Mouse (Mus musculus) ES-E14 (cell line): Measurements from ENCODE around the gene Clpp. TPM values are rescaled to one million over a fixed set of nuclear protein-coding genes. Genes with fewer than 3 reads are reported as not detected.

Experiments used
- DNase-seq: peaks from one replicate; pipeline ENCODE4 v3.0.0-alpha.2; 2013; ENCODE audit warnings: low read depth, low spot score
- H3K27ac ChIP-seq: 2 replicates; pipeline ENCODE4 v1.5.1; 2012; ENCODE audit warnings: low read depth, mild to moderate bottlenecking, low read length, moderate library complexity, mixed read lengths; ENCODE audit not compliant: poor library complexity, insufficient read depth, severe bottlenecking
- H3K36me3 ChIP-seq: 2 replicates; pipeline ENCODE4 v1.6.1; 2012; ENCODE audit warnings: mild to moderate bottlenecking, low read length, moderate library complexity, mixed read lengths; ENCODE audit not compliant: control insufficient read depth, poor library complexity, insufficient read depth, severe bottlenecking
- H3K4me1 ChIP-seq, 2 experiments: fragments of 150-350 bp in 1 of 2; sonication (generic) in 1 of 2; 2 replicates each; pipeline ENCODE4 v1.6.1; 2012; ENCODE audit warnings: low read length in 2 of 2, mild to moderate bottlenecking in 1 of 2, mixed read lengths in 1 of 2; ENCODE audit not compliant: control insufficient read depth in 2 of 2, insufficient read depth in 2 of 2, poor library complexity in 1 of 2
- H3K4me3 ChIP-seq, 2 experiments: fragments of 150-350 bp in 1 of 2; sonication (generic) in 1 of 2; 2 replicates each; pipeline ENCODE4 v1.5.1; 2012; ENCODE audit warnings: low read length in 2 of 2, low read depth in 1 of 2, mild to moderate bottlenecking in 1 of 2, mixed read lengths in 1 of 2; ENCODE audit not compliant: insufficient read depth in 1 of 2, poor library complexity in 1 of 2, severe bottlenecking in 1 of 2
- H3K9ac ChIP-seq: 2 replicates; pipeline ENCODE4 v1.6.1; 2012; ENCODE audit warnings: low read depth, mild to moderate bottlenecking, low read length, mixed read lengths; ENCODE audit not compliant: poor library complexity, insufficient read depth, severe bottlenecking
- H3K9me3 ChIP-seq: fragments of 150-350 bp; sonication (generic); 2 replicates; pipeline ENCODE4 v1.6.1; 2012; ENCODE audit warnings: low read depth, mild to moderate bottlenecking, low read length; ENCODE audit not compliant: control insufficient read depth, insufficient read depth
- CHD2 ChIP-seq: IDR thresholded peaks from 2 replicates; pipeline ENCODE4 v1.6.1; 2014; ENCODE audit warnings: mild to moderate bottlenecking, low read depth, low read length, inconsistent platforms
- HCFC1 ChIP-seq: IDR thresholded peaks from 2 replicates; pipeline ENCODE4 v1.6.1; 2012; ENCODE audit warnings: low read length, inconsistent platforms, borderline replicate concordance; ENCODE audit not compliant: insufficient read depth
- MAFK ChIP-seq: IDR thresholded peaks from 2 replicates; pipeline ENCODE4 v1.6.1; 2014; ENCODE audit warnings: mild to moderate bottlenecking, low read depth, low read length, inconsistent platforms; ENCODE audit not compliant: insufficient read depth
- ZC3H11A ChIP-seq: IDR thresholded peaks from 2 replicates; pipeline ENCODE4 v1.6.1; 2012; ENCODE audit warnings: low read depth, mild to moderate bottlenecking, inconsistent platforms, low read length, borderline replicate concordance
- ZNF384 ChIP-seq: IDR thresholded peaks from 2 replicates; pipeline ENCODE4 v1.6.1; 2012; ENCODE audit warnings: low read depth, low read length, inconsistent platforms
- in situ Hi-C, 2 experiments: fragments of 600-800 bp; cut with MboI; formaldehyde crosslinking; loops; one replicate each; pipeline ENCODE4 v1.15.1; 2025; ENCODE audit warnings: low sequenced_read_pairs in 2 of 2, inconsistent platforms in 1 of 2; ENCODE audit not compliant: unreplicated experiment in 2 of 2
- total RNA-seq: library from RNA; depleted of rRNA; stranded (reverse); fragments of 300-350 nt; gene quantifications from 2 replicates; pipeline ENCODE4 v1.2.3, GENCODE M21; 2012; rRNA removed

Gene Clpp
- 185 and 187 TPM in 2 replicates for total RNA-seq

DNA sequence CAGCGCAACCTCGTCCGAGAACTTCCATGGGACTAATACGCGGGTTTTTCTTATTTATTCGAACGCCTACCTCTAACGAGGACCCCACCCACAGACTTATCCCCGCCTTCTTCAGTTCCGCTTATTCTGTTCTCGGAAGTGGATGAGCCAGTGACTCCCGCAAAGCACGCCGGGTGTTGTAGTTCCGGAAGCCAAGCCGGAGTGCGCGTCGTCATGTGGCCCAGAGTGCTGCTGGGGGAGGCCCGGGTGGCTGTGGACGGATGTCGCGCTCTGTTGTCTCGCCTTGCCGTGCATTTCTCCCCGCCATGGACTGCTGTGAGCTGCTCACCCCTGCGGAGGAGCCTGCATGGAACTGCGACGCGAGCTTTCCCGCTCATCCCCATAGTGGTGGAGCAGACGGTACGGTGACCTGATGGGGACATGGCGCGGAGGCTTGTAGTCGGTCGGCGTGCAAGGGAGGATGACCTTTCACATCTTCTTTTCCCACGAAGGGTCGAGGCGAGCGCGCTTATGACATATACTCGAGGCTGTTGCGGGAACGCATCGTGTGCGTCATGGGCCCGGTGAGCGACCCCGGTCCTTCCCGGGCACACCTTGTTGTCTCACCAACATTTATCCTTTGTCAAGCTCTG is at the start of gene Clpp:
Gene Clpp (plus strand): TSS at position 191 of the 632 bp plus-strand sequence.
- Histone ChIP-seq H3K9ac (peak within 1 kb of the TSS; percentile 88), H3K4me3 (peak within 1 kb of the TSS; percentile 83 to 87), H3K27ac (peak within 1 kb of the TSS; percentile 75), H3K36me3 (peaks cover 32% of the 10 kb centered on the region), H3K9me3 (no peaks in the 10 kb centered on the region), H3K4me1 (peaks cover 4% of the 10 kb centered on the region in 2 experiments; a peak in 2 of 4 replicates)
- DNase-seq: peak; percentile 93
- TF ChIP-seq HCFC1: peak; percentile 89
- no peak for TF ChIP-seq ZNF384
- no peak for TF ChIP-seq MAFK
- in situ Hi-C loops: no loop called here

DNA sequence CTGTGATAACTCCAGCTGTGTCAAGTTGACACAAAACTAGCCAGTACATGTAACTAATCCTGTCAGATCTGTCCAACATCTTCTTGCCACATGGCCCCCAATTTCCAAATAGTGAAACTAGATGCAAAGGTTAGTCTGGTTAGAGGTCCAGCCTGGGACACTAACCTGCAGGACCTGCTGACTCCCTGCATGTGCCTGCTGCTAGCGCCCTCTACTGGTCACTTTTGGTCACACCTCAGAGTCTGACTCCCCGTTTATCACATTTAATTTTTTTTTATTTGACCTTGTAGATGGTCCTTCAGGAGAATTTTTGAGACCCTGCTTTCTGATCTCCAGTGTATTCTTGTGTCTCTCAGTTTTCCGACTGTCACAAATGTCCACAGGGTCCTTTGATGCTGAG is 39.2 kb upstream of the Clpp start:
- H3K27ac ChIP-seq: no peak overlapping the region
- DNase-seq: peak; percentile 52
- no peak for TF ChIP-seq HCFC1
- TF ChIP-seq ZC3H11A: peak; percentile 24; the same call in 1 of the 2 replicates
- peak; percentile 84 for TF ChIP-seq ZNF384
- H3K36me3 ChIP-seq: no peaks in the 10 kb centered on the region
- in situ Hi-C loops: no loop called here
- H3K9ac ChIP-seq: no peak overlapping the region
- H3K4me1 ChIP-seq: peaks cover 0 to 8% of the 10 kb centered on the region in 2 experiments; a peak in 2 of 4 replicates
- H3K9me3 ChIP-seq: no peaks in the 10 kb centered on the region
- H3K4me3 ChIP-seq: no peak overlapping the region

DNA sequence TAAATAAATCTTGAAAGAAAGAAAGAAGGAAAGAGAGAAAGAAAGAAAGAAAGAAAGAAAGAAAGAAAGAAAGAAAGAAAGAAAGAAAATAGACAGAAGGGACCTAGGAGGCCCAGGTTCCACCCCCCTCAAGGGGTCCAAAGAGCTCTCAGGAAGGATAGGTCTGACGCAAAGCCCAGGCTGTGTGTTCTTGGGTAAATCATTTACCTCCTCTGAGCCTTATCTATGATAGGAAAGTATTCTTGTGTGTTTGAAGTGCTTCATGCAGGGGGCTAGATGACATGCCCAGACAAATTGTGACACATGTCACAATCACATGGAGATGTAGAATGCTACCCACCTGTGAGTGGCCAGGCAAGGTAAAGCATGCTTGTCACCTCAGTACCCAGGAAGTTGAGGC is 37.5 kb upstream of the Clpp start:
- H3K4me3 ChIP-seq: no peak overlapping the region
- H3K27ac ChIP-seq: no peak overlapping the region
- DNase-seq: no peak
- H3K4me1 ChIP-seq: peaks cover 0 to 8% of the 10 kb centered on the region in 2 experiments; a peak in 2 of 4 replicates
- in situ Hi-C loops: no loop called here
- H3K36me3 ChIP-seq: no peaks in the 10 kb centered on the region
- H3K9ac ChIP-seq: no peak overlapping the region
- TF ChIP-seq ZNF384 (no peak), HCFC1 (no peak), CHD2 (no peak), MAFK (no peak), ZC3H11A (no peak)
- no peaks in the 10 kb centered on the region for H3K9me3 ChIP-seq

DNA sequence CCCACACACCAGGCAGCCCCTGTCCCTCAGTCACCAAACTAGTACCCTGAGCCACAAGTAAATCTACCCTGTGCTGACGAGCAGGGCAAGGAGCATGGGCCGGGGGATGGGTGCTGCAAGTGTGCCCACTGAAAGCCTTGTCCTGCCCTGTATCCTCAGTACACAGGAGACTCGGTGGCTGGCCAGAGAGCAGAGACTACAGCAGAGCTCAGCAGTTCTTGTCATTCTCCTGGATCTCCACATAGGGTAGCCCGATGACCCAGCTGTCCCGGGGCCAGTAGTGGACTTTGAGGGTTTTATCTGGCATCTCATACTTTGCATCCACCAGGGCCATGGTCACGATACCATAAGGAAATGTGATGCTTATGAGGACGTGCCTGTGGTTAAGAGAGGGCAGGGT is 35.2 kb upstream of the Clpp start:
- Histone ChIP-seq H3K4me1 (peaks cover 2 to 16% of the 10 kb centered on the region in 2 experiments; a peak in 3 of 4 replicates), H3K36me3 (no peaks in the 10 kb centered on the region), H3K27ac (no peak overlapping the region), H3K9me3 (no peaks in the 10 kb centered on the region), H3K4me3 (no peak overlapping the region), H3K9ac (no peak overlapping the region)
- in situ Hi-C loops: no loop called here
- no peak for DNase-seq
- TF ChIP-seq ZNF384 (no peak), HCFC1 (no peak), ZC3H11A (no peak), MAFK (no peak)
